Mouse (Mus musculus) bone marrow, adult 2 months (tissue): ENCODE data around the gene Ncapg2. TPM values are rescaled to one million over a fixed set of nuclear protein-coding genes. Genes with fewer than 3 reads are reported as not detected.

Experiments
- H3K27ac ChIP-seq: fragments of 200-500 bp; 2 replicates; pipeline ENCODE4 v1.5.1; 2012; ENCODE audit warnings: low read depth, mild to moderate bottlenecking, control low read depth, inconsistent platforms, low read length; ENCODE audit not compliant: control insufficient read depth, poor library complexity, insufficient read depth
- H3K4me1 ChIP-seq: fragments of 200-500 bp; 2 replicates; pipeline ENCODE4 v1.6.1; 2011; ENCODE audit warnings: low read length; ENCODE audit not compliant: control insufficient read depth, insufficient read depth
- H3K4me3 ChIP-seq: fragments of 200-500 bp; replicated peaks from 2 replicates; pipeline ENCODE3; 2011; ENCODE audit warnings: mild to moderate bottlenecking, low read depth, low read length, control low read depth; ENCODE audit not compliant: control insufficient read depth
- CTCF ChIP-seq: fragments of 200-500 bp; IDR thresholded peaks from 2 replicates; pipeline ENCODE4 v1.5.1; 2011; ENCODE audit warnings: low read length, control low read depth; ENCODE audit not compliant: control insufficient read depth, insufficient read depth
- POLR2A ChIP-seq: fragments of 200-500 bp; IDR thresholded peaks from 2 replicates; pipeline ENCODE4 v1.6.1; 2011; ENCODE audit warnings: low read depth, mild to moderate bottlenecking, control low read depth, low read length, borderline replicate concordance; ENCODE audit not compliant: control insufficient read depth
- WGBS: fragments of 180-500 bp; shearing (Covaris S2); methylation state at CpG from one replicate; pipeline ENCODE4 v1.1.7; 2018; 5-methylcytosine and 5-hydroxymethylcytosine counted together
- polyA plus RNA-seq: library from polyadenylated mRNA; stranded (reverse); fragments of >200 nt; gene quantifications from 2 replicates; pipeline ENCODE4 v1.2.4, GENCODE M21; 2011; ENCODE audit warnings: low replicate concordance; ENCODE audit not compliant: missing spikeins, insufficient read depth, insufficient read length

The Ncapg2 gene
- polyA plus RNA-seq, 1 experiment = 57.5 TPM

- Histone ChIP-seq H3K4me3 (no peak overlapping the region), H3K4me1 (no peaks in the 10 kb centered on the region), H3K27ac (no peak overlapping the region)
- WGBS = 63% methylated on average over 1 of the region's 1 CpGs
- no peak for TF ChIP-seq POLR2A
- no peak for TF ChIP-seq CTCF
Observed at GRCm38 (mm10) chr12:116389868-116390267, 15.3 kb upstream of the Ncapg2 start.

- Histone ChIP-seq H3K4me1 (no peaks in the 10 kb centered on the region), H3K4me3 (no peak overlapping the region), H3K27ac (no peak overlapping the region)
- TF ChIP-seq CTCF (no peak), POLR2A (no peak)
- WGBS = 70% methylated on average over 2 of the region's 2 CpGs
Observed at GRCm38 (mm10) chr12:116394327-116394726, 10.9 kb upstream of the Ncapg2 start.

- Histone ChIP-seq H3K27ac (no peak overlapping the region), H3K4me3 (no peak overlapping the region), H3K4me1 (no peaks in the 10 kb centered on the region)
- no peak for TF ChIP-seq CTCF
- TF ChIP-seq POLR2A = no peak
- 90% methylated on average over 2 of the region's 2 CpGs for WGBS
Observed at GRCm38 (mm10) chr12:116395312-116395711, 9.9 kb upstream of the Ncapg2 start.

- no peak overlapping the region for H3K4me3 ChIP-seq
- no peaks in the 10 kb centered on the region for H3K4me1 ChIP-seq
- 76% methylated on average over 2 of the region's 2 CpGs for WGBS
- TF ChIP-seq POLR2A (no peak), CTCF (no peak)
- H3K27ac ChIP-seq = no peak overlapping the region
Observed at GRCm38 (mm10) chr12:116396072-116396695, 9.0 kb upstream of the Ncapg2 start.

- no peak overlapping the region for H3K27ac ChIP-seq
- WGBS = 90% methylated on average over 18 of the region's 18 CpGs
Observed at GRCm38 (mm10) chr12:116404012-116404679, 1.1 kb upstream of the Ncapg2 start.

GRCm38 (mm10) chr12:116405836-116406155, 594 bp downstream of the Ncapg2 start:
- 4% methylated on average over 8 of the region's 8 CpGs for WGBS
- Histone ChIP-seq H3K4me1 (no peaks in the 10 kb centered on the region; the same call in 1 of the 2 replicates), H3K4me3 (peak overlapping the region; percentile 92), H3K27ac (peak overlapping the region; percentile 68; the same call in 1 of the 2 replicates)
- TF ChIP-seq CTCF (no peak), POLR2A (no peak)

More at GRCm38 (mm10) chr12:116404012-116404679, 1.1 kb upstream of the Ncapg2 start:
- Histone ChIP-seq H3K4me3 (peak overlapping the region; percentile 92), H3K4me1 (no peaks in the 10 kb centered on the region; the same call in 1 of the 2 replicates)
- TF ChIP-seq POLR2A (no peak), CTCF (no peak)

GRCm38 (mm10) chr12:116407883-116408282, 2.7 kb downstream of the Ncapg2 start:
- Histone ChIP-seq H3K4me3 (no peak overlapping the region), H3K27ac (no peak overlapping the region), H3K4me1 (no peaks in the 10 kb centered on the region; the same call in 1 of the 2 replicates)
- WGBS = 71% methylated on average over 5 of the region's 5 CpGs
- TF ChIP-seq POLR2A (no peak), CTCF (no peak)

GRCm38 (mm10) chr12:116414941-116415340, 9.7 kb downstream of the Ncapg2 start:
- TF ChIP-seq CTCF (no peak), POLR2A (no peak)
- no peak overlapping the region for H3K4me3 ChIP-seq
- 73% methylated on average over 4 of the region's 4 CpGs for whole genome bisulfite sequencing
- H3K27ac ChIP-seq = no peak overlapping the region
- H3K4me1 ChIP-seq = no peaks in the 10 kb centered on the region; the same call in 1 of the 2 replicates
